Mouse (Mus musculus): Measurements from ENCODE around the gene Ppm1n. TPM values are rescaled to one million over a fixed set of nuclear protein-coding genes. Genes with fewer than 3 reads are reported as not detected.
A peak's percentile ranks its signal among the peaks of the same experiment; 100 is the strongest.

The Ppm1n gene
- total RNA-seq, 2 experiments from 2014 or later = 0.79 TPM; not detected in 1

GRCm38 (mm10) chr7:19307739-19308453 lies 28.0 kb upstream of the Ppm1n start:
- DNase-seq (ENCODE audit: low spot score in 2 of 2) = peak in 1 of 2 experiments; percentile 77

DNA sequence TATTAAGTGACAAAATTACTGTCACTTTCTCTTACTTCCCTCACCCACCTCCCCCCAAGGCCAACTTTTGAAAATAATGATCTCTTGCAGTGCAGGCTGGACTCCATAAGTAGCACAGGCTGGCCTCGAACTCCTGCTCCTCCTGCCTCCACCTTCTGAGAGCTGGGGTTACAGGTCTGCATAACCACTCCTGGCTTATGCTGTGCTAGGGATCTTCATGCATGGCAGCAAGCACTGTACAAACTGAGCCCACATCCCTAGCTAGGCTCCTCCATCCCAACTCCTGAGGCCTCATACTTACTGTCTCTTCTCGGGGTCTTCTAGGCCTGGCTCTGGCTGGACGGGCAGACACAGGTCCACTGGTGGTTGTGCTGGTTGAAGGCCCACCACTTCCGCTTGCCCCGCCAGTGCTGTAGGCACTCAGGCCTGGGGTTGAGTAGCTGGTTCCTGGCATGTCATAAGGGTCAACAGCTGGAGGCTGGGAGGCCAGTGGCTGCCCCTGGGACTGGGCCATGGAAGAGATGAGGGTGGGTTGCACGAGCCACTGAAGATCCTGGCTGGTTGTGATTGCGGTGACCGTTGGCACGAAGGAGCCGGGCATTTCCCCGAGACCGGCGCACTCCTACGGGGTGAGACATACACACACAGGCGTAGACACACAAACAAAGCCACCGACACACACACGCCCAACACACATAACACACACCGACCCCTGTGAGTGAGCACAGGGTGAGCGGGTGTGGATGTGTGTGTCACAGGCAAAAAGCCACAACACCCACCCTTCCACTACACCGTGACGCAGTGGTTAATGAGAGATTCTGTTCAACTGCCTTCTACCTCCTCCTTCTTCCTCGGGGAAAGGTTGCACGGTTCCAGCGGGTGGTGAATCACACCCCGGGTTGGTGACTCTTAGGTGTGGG lies 27.2 kb upstream of the Ppm1n start:
- DNase-seq (ENCODE audit: low spot score in 2 of 2) = no peak

DNA sequence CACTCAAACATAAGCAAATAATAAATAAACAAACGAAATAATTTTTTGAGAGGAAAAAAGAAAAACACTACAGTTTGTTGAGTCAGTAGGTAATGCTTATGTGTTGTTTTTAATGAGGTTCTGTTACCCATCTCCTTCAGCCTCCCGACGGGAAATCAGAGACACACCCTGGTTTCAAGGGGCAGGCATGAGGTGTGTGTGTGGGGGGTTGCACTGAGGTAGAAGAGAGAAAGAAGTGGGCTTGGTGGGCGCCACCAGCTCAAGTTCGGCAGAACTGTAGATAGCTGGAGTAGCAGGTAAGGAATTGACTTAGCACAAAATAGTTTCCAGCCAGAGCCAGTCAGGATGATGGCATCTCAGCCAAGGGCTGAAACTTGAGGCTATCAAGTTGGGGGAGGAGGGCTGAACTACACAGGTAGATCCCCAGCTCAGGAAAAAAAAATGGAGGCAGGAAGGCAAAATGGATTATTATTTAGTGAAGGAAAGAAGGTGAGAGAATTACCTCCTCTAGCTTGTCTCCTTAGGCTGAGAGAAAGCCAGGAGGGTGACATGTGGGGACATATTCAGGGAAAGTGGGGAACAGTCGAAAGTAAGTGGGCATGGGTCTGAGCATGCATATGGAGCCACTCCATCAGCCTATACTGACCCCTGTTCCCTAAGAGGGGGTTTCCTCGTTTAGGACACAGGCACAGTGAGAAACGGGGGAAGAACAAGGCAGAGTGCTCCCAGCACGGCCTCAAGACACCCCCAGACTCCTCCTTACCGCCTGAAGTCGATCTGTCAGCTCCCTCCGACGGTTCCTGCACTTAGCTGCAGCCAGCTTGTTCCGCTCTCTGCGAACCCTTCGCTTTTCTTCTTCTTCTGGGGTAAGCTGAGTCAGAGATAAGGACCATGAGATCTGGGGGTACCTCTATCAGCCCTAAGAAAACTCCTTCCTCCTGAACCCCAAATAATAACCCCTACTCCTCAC lies 26.2 kb upstream of the Ppm1n start:
- DNase-seq (ENCODE audit: low spot score in 2 of 2) = no peak

- DNase-seq (ENCODE audit: low spot score in 2 of 2) = no peak
Observed at GRCm38 (mm10) chr7:19305413-19305735, 25.5 kb upstream of the Ppm1n start.

DNA sequence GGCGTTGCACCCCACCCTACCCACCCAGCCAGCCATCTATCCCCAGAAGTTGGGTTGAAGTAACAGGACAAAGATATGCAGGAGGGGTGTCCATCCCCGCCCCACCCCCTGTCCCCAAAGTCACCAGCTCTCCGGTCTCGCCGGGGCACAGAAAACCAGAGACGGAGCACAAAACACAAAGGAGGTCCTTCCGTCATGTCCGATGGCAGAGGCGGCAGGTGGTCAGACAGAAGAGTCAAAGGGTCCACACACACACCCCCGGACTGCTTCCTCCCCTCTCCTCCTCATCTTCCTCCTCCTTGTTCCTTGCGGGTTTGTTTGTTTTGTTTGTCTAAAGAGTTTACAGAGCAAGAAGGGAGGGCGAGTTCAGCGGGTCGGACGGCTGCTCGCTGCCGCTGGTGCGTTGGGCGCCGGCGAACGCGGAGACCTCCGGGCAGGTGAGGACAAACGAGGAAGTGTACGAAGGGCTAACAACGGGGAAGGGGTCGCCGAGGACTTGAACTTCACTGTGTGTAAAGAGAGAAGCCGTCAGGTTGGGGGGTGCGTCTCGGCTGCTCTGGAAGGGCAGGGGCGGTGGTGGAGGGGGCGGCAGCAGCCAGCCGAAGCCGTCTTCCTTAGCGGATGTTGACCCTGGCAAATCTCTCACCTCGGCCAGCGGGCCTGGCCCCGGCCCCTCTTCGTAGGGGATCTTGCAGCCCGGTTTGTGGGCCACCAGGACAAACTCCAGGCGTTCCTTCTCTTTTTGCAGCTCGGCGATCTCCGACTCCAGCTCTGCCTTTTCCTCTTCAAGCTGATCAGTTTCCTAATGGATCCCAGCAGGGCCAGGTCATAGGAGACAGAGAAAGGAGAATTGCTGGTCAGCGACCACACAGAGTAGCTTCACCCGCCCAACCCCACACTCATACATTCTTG lies 24.9 kb upstream of the Ppm1n start:
- DNase-seq (ENCODE audit: low spot score in 2 of 2) = no peak

DNA sequence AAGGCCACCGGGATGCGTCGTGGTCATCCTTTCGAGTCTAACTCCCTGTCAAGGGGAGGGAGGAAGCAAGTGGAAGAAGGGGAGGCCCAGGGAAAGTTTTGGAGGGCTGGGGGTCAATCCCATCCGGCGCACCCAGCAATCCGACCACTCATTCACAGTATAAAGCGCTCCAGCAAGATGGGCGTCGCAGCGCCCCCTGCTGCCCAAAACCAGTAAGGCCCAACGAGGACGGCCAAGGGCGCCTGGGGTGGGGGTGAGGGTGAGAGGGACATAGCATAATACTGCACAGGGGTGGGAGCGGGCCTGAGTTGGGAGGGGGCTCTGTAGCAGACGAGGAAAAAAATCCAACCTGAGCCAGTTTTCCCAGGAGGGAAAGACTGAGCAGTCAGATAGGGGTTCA lies 23.9 kb upstream of the Ppm1n start:
- DNase-seq (ENCODE audit: low spot score in 2 of 2) = peak in 1 of 2 experiments; percentile 59

GRCm38 (mm10) chr7:19303046-19303305 lies 23.1 kb upstream of the Ppm1n start:
- DNase-seq (ENCODE audit: low spot score in 2 of 2) = no peak

GRCm38 (mm10) chr7:19302264-19303045 lies 22.6 kb upstream of the Ppm1n start:
- DNase-seq (ENCODE audit: low spot score in 2 of 2) = no peak

DNA sequence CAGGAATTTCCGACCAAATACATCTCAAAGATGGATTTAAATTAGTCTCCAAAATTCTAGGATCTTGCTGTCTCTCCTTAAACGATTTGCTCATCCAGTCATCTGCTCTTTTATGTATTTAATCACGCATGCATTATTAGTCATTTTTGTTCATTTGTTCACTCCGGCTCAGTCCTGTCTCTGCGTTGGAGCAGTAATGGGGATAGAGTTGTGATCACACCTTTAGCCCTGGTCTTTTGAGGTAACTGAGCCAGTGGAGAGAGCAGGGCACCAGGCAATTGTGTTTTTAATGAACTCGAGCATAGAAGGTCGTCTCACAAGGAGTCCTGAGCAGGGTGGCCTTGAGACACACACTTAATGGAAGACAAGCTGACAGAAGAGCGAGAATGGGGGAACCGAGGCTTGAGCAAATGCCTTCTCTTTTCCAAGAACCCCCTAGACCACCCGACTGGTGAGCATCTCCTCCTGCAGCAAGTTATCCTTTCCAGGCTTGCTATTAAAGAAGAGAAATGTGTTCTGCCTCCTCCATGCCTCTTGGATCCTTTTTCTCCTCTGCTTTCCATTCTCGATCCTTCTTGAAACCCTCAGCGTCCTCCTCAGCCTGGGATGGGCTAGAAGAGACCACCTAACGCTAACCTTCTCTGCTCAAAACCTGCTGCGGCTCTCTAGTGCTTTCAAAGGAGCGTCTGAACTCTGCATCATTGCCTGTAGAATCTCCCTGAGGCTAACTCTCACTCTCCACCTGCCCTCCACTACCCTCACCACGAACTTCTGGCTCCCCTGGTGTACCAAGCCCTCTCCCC lies 21.8 kb upstream of the Ppm1n start:
- DNase-seq (ENCODE audit: low spot score in 2 of 2) = no peak

GRCm38 (mm10) chr7:19300501-19301421 lies 20.9 kb upstream of the Ppm1n start:
- peak; percentile 81 to 86 for DNase-seq (ENCODE audit: low spot score in 2 of 2)

- DNase-seq (ENCODE audit: low spot score in 2 of 2) = peak in 1 of 2 experiments; percentile 52
Observed at GRCm38 (mm10) chr7:19299194-19299593, 19.3 kb upstream of the Ppm1n start.

DNA sequence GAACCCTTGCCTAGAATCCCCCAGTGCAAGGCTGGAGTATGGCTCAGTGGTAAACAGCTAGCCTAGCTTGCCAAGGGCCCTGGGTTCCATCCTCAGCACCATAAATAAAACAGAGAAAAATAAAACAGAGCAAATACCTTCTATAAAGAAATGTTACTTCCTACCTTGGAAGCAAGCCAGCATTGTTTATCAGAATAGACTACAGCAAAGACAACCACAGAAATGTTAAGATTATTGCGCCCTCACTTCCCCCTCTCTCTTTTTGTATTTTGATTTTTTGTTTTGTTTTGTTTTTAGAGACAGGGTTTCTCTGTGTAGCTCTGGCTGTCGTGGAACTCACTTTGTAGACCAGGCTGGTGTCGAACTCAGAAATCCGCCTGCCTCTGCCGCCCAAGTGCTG lies 17.9 kb upstream of the Ppm1n start:
- DNase-seq (ENCODE audit: low spot score in 2 of 2) = no peak

GRCm38 (mm10) chr7:19297034-19297433 lies 17.2 kb upstream of the Ppm1n start:
- no peak for DNase-seq (ENCODE audit: low spot score in 2 of 2)

GRCm38 (mm10) chr7:19295503-19296185 lies 15.8 kb upstream of the Ppm1n start:
- peak; percentile 94 to 97 for DNase-seq (ENCODE audit: low spot score in 2 of 2)

DNA sequence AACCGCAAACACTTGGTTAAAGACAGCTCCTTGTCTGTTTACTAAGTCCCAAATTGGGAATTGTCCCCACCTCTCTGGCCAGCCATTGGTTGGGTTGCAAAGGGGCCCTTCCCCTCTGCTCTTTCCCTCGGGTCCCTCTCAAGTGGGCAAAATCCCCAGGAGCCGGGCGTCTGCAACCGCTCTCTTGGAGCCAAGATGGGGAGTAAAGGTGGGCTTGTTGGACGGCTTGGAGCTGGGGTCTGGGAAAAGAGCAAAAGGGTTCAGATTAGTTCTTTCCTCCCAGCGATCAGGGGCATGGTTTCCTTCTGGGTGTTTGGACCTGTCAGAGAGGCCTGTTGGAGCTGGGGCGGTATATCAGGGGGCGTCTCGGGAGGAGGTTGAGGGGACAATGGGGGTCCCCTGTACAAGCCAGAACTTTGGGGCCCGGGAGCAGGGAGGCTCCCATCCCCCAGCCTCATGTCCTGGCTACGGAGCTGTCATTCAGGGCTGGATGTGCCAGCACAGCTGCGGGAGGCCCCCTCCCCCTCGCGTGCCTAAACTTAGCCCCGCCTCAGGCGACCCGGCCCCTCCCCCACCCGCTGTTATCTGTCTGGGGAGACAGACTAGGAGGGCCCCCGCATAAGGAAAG lies 11.2 kb upstream of the Ppm1n start:
- no peak for DNase-seq (ENCODE audit: low spot score in 2 of 2)

GRCm38 (mm10) chr7:19284763-19285162 lies 4.9 kb upstream of the Ppm1n start:
- DNase-seq (ENCODE audit: low spot score in 2 of 2) = peak; percentile 53 to 68

- peak in 1 of 2 experiments; percentile 36 for DNase-seq (ENCODE audit: low spot score in 2 of 2)
Observed at GRCm38 (mm10) chr7:19283406-19283804, 3.5 kb upstream of the Ppm1n start.
